Mouse (Mus musculus): ENCODE results near the gene Spata16.

Spata16 gene

GRCm38 (mm10) chr3:26832954-26833353 is 195.5 kb downstream of the Spata16 start:
- no peak for DNase-seq (ENCODE audit: low spot score in 2 of 2)

- no peak for DNase-seq (ENCODE audit: low spot score in 2 of 2)
Measured at GRCm38 (mm10) chr3:26834178-26835050, 197.0 kb downstream of the Spata16 start.

GRCm38 (mm10) chr3:26835051-26835755 is 197.8 kb downstream of the Spata16 start:
- DNase-seq (ENCODE audit: low spot score in 2 of 2): no peak

GRCm38 (mm10) chr3:26845041-26845440 is 207.6 kb downstream of the Spata16 start:
- no peak for DNase-seq (ENCODE audit: low spot score in 2 of 2)

- DNase-seq (ENCODE audit: low spot score in 2 of 2): no peak
Measured at GRCm38 (mm10) chr3:26847935-26848334, 210.5 kb downstream of the Spata16 start.

- no peak for DNase-seq (ENCODE audit: low spot score in 2 of 2)
Measured at GRCm38 (mm10) chr3:26850207-26850606, 212.8 kb downstream of the Spata16 start.

GRCm38 (mm10) chr3:26850691-26851563 is 213.5 kb downstream of the Spata16 start:
- DNase-seq (ENCODE audit: low spot score in 2 of 2): no peak

- DNase-seq (ENCODE audit: low spot score in 2 of 2): no peak
Measured at GRCm38 (mm10) chr3:26853557-26853956, 216.1 kb downstream of the Spata16 start.

GRCm38 (mm10) chr3:26874706-26875105 is 237.3 kb downstream of the Spata16 start:
- no peak for DNase-seq (ENCODE audit: low spot score in 2 of 2)

- DNase-seq (ENCODE audit: low spot score in 2 of 2): no peak
Measured at GRCm38 (mm10) chr3:26877291-26877690, 239.9 kb downstream of the Spata16 start.

- no peak for DNase-seq (ENCODE audit: low spot score in 2 of 2)
Measured at GRCm38 (mm10) chr3:26916607-26917006, 279.2 kb downstream of the Spata16 start.

GRCm38 (mm10) chr3:26920986-26921385 is 283.6 kb downstream of the Spata16 start:
- DNase-seq (ENCODE audit: low spot score in 2 of 2): no peak

- DNase-seq (ENCODE audit: low spot score in 2 of 2): no peak
Measured at GRCm38 (mm10) chr3:26921576-26921975, 284.2 kb downstream of the Spata16 start.

GRCm38 (mm10) chr3:26923391-26923790 is 286.0 kb downstream of the Spata16 start:
- DNase-seq (ENCODE audit: low spot score in 2 of 2): no peak

GRCm38 (mm10) chr3:26924212-26924611 is 286.8 kb downstream of the Spata16 start:
- DNase-seq (ENCODE audit: low spot score in 2 of 2): no peak

GRCm38 (mm10) chr3:26933079-26933478 is 295.7 kb downstream of the Spata16 start:
- DNase-seq (ENCODE audit: low spot score in 2 of 2): no peak

GRCm38 (mm10) chr3:26936897-26937590 is 299.6 kb downstream of the Spata16 start:
- DNase-seq (ENCODE audit: low spot score in 2 of 2): no peak

- no peak for DNase-seq (ENCODE audit: low spot score in 2 of 2)
Measured at GRCm38 (mm10) chr3:26966776-26967175, 329.4 kb downstream of the Spata16 start.

GRCm38 (mm10) chr3:26968852-26969513 is 331.6 kb downstream of the Spata16 start:
- no peak for DNase-seq (ENCODE audit: low spot score in 2 of 2)

- no peak for DNase-seq (ENCODE audit: low spot score in 2 of 2)
Measured at GRCm38 (mm10) chr3:26970529-26970928, 333.1 kb downstream of the Spata16 start.

- DNase-seq (ENCODE audit: low spot score in 2 of 2): no peak
Measured at GRCm38 (mm10) chr3:26971276-26971675, 333.9 kb downstream of the Spata16 start.
